Mouse (Mus musculus) granulocyte monocyte progenitor cell, adult 5-6 weeks (primary cell): ENCODE measurements around the gene Dagla. TPM values are rescaled to one million over a fixed set of nuclear protein-coding genes. Genes with fewer than 3 reads are reported as not detected.

Experiments
- ATAC-seq: replicated peaks from 2 replicates; pipeline ENCODE4 v1.8.0; 2016; ENCODE audit warnings: mild to moderate bottlenecking, moderate TSS enrichment, inconsistent platforms; ENCODE audit not compliant: poor library complexity, severe bottlenecking
- total RNA-seq, 2 experiments: library from RNA; stranded (forward) in 1 of 2; stranded (reverse) in 1 of 2; fragments of 200-712, 200-1000 nt in 1 of 2; fragments of >200 nt in 1 of 2; fragmentation: Nextera tagmentation in 1 of 2; gene quantifications; 2 replicates each; pipeline ENCODE4 v1.2.3; 2014 to 2017

Dagla gene
- total RNA-seq, 2 experiments from 2014 or later = 0.26 TPM; not detected in 1

DNA sequence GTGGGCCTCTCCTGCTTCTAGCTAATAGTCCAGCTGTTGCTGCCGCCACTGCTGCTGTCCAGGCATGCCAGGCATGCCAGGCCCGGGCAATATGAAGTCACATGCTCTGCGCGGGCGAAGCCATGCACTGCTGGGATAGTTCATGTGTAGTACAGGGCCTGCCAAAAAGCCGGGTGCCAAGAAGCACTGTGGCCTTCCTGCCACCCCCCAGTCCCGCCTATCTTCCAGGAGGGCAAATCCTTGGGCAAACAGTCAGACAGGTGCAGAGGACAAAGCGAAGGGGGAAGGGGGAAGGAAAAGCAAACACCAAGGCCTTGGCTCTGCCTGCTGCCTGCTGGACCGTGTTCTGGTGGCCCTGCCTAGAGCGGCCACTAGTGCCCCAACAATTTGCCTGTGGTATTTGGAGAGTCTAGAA is 18.2 kb downstream of the Dagla start:
- ATAC-seq = no peak

DNA sequence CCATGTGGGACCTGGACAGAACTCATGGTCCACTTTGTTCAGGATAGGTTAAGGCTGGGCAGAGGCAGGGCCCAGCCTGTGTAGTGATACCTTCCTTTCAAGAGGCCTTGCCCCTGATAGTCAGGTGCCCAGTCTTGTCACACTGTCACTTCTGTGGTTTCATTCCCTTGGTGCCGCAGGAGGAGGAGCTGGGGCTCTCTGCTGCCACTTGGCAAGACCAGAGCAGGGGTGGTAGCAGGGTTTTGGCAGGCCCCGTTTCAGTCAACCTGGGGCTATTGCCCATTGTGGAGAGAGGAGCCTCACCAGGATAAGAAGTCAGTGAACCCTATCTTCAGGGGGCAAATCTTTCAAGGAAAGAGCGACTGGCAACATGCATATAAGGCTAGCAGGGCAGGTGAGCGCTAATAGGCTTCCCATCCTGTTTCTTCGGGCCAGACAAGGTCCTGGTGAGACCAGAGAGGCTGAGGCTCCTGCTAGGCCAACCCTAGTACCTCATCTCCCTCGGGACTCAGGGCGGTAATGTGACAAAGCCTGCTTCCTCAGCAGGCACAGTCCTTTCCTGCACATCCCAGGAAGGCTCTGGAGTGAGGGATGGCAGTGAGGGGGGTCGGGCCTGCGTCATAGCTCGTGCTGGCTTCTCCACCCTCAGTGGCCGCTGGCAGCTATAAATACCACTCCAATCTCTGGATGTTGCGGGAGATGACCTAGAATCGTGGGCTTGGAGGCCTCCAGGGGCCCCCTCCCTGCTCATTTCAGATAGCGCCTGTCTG is 23.7 kb downstream of the Dagla start:
- ATAC-seq = no peak

DNA sequence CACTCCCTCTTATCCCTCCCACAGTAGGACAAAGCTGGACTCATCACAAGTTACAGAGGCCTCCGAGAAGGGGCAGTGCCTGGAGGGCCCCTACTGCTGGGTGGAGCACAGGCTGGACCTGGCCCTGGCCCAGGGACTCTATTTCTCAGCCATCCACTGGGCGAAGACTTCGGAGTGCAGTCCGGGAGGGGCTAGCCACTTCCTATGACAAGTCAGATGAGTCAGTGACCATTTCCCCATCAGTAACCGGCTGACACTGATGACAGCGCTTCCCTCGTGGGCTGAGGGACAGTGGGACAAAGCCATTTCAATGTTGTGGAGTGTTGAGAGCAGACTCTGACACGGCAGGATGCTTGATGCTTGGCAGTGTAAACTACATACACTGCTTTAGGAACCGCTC is 25.0 kb downstream of the Dagla start:
- ATAC-seq = peak; percentile 84

DNA sequence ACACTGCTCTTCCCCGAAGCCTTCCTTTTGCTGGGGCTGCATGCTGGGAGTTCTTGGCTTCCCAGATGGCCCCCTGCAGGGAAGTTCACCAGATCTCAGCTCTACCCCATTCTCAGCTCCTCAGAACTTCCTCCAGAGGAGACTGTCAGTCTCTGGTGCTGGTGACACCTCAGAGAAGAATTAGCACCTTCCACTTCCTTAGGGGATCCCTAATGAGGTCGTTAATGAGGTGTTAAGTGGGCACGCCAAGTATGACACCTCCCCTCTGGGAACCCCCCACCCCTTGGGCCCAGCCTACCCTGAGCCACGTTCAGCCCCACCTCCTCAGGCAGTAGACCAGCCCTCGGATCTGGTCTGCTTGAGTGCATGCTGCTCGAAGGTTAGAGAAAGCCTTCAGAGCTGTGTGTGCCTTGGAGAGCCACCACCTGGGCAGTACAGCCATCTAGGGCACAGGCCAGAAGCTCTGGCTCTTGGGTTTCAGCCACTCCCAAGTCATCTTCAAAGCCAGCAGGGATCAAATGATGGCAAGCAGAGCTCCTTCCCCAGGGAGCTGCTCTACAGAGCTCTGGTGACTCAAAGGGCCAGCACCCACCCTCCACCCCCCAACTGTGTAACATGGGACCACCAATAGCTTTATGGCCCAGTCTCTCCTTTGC is 25.9 kb downstream of the Dagla start:
- no peak for ATAC-seq

DNA sequence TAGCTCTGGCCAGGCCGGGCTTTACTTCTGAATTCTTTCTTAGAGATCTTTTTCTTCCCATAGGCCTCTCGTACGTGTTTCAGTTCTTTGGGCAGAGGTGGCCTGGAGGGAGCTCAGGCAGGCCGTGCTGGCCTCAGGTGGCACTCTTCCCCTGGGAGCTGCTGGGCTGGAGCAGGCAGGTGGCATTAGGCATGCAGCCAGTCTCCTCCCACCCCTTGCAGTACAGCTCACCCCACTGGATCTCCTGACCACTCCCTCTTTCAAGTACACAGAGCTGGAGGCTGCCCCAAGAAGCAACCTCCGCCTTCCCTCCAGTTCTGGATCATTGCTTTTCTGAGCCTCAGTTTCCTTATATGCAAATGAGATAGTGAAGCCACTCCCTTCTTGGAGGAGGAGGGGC is 26.9 kb downstream of the Dagla start:
- ATAC-seq = no peak

DNA sequence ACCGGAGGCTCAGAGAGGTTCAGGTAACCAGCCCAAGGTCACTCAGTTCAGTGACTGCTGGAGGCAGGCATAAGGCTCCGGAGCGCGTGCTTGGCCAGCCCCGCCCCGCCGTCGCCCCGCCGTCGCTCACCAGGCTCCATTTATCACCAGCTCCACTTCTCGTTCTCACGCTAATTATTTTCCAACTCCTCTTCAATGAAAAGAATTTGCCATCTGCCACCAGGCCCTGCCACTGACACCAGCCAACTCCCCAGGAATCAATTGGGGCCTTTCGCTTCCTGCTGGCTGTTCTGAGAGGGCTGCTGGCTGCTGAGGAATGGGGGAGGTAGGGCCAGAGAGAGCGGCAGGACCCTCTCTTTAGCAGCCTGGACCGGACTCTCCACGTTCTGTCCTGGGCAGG is 27.3 kb downstream of the Dagla start:
- ATAC-seq = no peak

DNA sequence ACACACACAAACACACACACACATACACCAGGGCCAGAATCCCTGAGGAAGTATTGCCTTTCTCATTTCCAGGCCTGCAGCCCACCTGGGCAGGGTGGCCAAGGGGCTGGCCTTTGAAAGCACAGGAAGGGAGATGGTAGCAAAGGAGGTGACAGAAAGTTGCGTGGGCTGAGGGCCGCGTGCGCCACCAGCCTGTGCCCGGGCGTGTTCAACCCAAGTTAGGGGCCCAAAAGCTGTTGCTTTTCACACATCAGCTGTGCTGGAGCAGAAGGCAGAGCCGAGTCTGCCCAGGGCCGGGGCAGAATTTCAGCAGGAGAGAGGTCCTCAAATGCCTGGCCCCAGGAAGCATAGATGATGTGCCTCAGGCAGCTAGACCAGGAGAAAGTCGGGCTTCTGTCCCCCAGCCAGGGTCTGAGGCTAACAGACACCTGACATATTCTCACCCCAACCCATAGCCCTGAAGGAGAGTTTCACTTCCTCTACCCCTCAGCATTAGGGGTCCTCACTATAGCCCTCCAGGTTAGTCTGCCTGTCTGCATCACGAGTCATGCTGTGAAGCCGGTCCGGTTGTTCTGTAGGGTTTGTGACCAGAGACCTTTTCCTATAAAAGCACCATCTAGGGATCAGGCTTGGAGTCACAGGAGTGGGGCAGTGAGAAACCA is 28.1 kb downstream of the Dagla start:
- ATAC-seq = no peak

DNA sequence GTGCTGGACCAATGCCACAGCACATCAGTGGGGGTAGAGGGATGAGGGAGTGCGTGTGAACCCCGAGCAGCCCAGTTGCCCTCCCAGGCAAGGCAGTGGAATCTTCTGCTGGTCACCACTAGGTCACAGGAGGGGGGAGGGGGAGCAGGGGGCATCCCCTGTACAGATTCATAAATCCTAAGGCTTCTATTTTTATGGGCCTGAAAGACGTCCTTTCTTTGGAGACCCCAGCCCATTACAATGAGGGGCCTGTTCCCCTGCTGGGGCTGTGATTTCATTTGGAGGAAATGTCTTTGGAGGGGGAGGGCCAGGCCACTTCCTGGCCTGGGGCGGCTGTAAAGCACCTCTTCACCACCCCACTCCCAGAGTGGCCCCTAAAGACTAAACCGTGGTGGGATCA is 30.6 kb downstream of the Dagla start:
- no peak for ATAC-seq

DNA sequence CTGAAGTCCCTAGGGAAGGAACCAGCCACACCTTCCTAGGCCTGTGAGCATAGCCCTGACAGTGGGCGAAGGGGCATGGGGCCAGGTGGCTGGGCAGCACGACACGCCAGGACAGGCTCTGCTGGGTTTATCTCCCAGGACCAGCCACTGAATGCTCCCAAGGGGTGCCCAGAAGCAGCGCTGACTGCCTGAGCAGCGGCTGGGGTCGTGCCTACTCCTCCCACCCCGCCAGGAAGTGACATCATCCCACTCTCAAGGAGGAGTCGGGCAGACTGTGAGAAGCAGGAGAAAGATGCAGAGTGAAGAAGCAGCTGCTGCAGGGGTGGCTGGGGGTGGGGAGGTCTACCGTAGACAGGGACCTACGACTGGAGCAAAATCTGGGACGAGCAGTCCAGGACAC is 31.9 kb downstream of the Dagla start:
- 0 out of 2 replicates have a peak, but pooled peaks have one; percentile 12 for ATAC-seq

DNA sequence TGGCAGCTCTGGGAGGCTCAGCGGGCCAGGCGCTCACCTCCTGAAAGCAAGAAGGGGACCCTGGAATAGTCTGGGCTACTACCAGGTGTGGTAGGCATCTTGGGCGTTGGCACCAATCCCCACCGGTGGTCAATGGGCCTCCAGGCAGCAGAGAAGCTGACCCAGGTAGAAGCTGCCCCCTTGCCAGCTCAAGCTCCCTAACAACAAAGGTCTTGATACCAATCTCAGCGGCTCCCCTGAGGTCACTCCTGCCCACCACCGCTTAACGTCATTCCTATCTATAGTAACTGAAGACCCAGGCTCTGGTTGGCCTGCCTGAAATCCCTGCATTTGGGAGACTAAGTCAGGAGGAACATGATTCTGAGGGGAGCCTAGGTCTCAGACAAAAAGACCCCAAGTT is 33.1 kb downstream of the Dagla start:
- ATAC-seq = no peak

DNA sequence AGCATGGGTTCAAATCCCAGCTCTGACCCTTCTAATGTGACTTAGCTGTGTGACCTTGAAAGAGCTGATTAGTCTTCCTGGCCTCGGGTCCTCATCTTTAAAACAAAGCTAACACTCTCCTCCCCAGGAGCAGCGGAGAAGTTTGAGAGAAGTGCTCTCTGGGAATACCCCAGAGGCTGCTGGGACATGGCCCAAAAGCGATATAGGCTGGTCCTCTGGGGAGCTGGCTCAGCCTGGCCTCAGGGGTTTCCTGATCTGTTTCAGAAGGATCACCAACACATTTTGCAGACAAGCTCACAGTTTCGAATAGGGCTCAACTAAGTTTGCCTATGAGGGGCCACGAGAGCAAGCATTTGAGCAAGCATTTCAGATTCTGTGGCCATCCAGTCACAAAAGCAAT is 34.3 kb downstream of the Dagla start:
- ATAC-seq = no peak

DNA sequence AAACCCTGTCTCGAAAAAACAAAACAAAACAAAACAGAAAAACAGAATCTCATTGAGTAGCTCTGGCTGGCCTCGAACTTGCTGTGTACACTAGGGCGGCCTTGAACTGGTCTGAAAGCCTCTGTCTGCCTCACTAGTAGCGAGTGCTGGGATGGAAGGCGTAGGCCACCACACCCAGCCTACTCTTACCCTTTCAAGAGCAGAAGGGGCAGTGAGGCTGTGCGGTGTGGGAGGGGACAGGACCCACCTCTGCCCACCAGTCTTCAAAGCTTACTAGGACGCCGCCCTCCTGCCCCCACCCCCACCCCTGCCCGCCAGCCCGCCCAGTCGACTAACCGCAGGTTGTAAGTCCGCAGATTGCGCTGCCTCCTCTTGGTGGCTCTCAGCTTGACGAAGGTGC is 35.8 kb downstream of the Dagla start:
- ATAC-seq = no peak

DNA sequence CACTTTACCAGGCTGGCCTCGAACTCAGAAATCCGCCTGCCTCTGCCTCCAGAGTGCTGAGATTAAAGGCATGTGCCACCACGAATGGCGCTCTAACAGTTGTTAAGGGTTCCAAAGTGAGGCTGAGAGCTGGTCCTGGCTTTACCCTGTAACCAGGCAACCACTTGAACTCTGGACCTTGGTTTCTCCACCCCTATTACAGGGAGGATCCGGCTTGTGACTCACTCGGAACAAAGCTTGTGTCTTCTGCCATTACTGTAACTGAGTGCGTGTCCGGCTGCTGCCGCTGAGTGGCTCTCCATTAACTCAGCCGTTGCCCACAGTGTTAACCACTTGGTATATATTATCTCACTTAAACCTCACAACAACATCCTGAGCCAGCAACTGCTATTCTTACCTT is 36.7 kb downstream of the Dagla start:
- no peak for ATAC-seq

DNA sequence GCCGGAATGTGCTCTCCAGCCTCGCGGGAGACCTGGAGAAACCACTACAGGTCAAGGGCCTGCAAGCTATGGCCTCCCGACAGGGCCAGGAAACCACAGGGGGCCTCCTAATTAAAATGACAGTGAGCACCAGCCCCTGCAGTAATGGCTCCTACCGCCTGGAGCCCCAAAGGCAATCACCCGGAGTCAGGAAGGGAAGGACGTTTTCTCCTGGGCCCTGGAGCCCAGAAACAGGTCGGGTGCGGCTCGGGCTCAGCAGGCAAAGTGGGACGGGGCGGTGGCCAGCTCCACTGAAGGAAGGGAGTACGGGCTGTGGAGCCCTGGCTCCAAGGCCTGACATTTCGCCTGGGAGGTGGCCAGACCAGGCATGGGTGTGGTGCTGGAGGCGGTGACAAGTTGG is 37.6 kb downstream of the Dagla start:
- peak; percentile 16; the same call in 1 of the 2 replicates for ATAC-seq

DNA sequence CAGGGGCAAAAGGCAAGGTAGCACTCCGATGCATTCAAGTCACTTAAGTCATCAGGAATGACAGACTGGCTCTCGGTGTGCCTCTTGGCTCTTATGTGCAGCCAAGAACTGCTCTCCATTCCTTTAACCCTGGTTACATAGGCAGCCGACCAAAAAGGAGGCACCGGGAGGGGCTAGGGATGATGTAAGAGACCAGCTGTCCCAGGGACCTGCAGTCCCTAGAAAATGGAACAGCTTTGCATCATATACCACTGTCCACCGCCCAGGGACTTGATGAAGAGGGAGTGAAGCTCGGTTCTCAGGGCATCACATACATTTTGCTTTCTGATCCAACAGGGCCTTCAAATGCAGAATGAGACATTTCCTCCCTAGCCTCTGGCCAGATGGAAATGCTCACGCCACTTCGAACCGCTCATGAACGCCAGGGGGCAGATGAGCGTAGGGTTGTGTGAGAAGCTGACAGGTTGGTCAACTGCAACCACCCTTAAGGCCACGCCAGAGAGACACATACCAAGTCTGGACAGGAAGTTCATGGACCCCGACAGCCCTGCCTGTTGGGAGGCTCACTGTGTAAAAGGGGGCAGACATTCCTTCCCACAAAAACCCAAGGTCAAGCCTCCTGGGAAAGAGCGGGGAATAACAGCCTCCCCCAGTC is 38.4 kb downstream of the Dagla start:
- peak; percentile 83 for ATAC-seq

DNA sequence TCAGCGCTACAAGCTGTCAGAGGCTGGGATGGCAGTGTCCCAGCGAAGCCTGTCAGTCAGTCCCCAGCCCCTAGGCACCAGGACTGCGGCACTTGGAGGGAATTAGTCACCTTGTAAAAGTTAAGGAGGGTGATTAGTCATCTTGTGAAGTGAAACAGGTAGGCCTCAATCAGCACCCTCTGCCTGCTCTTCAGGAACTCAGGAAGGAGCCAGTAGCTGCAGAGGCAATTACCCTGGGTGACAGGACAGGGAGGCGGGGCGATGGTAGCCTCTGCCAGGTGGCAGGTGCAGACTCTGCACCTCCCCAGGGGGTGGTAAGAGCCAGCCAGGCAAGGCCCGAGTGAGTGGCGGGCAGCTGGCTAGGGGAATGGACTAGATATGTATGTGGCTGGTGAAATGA is 43.3 kb downstream of the Dagla start:
- no peak for ATAC-seq

DNA sequence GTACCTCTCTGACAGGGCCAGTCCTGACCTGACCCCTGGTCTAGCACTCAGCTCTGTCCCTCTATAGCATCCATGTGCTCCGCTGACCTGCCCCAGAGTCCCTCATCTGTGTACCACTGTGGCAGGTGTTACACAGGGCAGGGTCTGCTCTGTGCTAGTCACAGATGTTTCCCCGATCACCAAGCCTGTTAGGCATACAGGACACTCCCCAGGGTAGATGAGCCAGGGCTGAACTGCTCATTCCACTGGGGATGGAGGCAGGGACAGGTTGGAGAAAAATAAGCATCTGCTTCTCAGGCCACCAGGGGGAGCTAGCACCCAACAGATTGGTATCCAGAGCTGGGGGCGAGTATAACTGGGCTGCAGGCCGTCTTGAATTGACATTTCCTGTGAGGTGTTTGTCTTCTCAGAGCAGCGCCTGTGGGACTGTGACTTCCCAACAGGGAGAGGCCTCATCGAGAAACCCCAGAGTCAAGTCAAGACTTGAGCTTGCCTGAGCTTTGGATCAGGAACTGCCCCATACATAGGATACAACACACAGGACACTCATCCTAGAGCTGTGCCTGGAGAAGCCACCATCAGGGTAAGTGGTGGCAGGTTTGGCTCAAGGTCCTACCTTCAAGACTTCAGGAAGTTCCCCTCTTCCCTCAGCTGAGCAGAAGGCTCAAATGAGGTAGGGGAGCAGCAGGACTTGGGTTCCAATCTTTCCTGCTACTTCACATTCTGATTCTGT is 46.2 kb downstream of the Dagla start:
- ATAC-seq = peak; percentile 77; the same call in 1 of the 2 replicates

DNA sequence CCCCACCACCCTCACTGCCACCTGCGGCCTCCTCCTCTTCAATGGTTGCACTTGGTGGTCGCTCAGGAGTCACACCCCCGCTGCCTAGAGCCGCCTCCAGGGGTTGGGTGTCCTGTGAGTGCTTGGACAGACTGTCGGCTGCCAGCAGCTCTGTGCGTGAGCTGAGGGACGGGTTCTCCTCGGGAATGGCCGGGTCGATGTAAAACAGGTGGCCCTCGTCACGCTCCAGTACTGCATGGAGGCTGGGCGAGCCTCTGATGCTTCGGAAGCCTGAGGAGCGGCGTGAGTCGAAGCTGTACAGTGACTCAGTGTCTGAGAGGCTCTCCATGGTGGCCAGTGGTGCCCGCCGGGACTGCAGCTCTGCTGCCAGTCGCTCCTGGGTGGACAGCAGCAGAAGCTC is 56.5 kb downstream of the Dagla start:
- ATAC-seq = no peak

DNA sequence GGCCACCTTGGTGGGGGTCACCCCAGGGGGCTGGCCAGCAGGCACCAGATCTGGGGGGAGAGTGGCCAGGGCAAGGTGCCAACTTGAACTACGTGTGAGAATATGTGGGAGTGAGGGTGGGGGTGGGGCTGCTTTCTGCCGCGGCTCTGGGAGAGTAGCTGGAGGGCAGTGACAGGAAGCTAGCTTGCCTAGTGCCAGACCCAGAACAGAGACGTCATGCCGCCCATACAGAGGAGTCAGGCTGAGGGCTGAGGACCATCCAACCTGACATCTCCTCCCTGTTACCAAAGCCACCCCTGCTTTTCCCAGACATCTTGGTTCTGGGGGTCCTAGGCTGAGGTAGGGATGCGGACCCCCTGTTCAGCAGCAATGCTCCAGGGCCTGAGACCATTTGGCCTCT is 57.5 kb downstream of the Dagla start:
- no peak for ATAC-seq

DNA sequence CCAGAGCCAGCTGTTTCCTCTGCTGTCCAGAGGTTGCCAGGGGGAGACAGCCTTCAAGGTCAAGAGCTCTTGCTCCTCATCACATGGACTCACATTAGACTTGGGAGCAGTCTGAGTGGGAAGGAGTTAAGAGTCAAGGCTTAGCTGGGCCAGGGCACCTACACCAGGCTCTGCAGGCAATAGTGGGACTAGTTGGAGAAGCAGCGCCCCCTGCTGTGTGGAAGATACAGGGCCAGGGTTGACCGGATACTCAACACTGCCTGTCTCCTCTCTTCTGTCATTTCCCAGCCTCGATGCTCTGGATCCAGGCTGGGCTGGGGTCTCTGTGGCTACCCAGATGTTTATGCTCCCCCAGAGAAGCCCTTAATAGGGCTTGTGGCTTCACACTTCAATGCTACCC is 60.5 kb downstream of the Dagla start:
- no peak for ATAC-seq
